Mouse (Mus musculus): ENCODE data around the gene Lmx1a. TPM values are rescaled to one million over a fixed set of nuclear protein-coding genes. Genes with fewer than 3 reads are reported as not detected.

Gene Lmx1a
- polyA plus RNA-seq (2014; fragmentation: Nextera tagmentation; extraction: Ambion mirVana), result 2.6 and 2.9 TPM in 2 replicates

DNA sequence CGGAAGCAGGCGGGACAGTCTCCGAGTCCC, at the start of gene Lmx1a:
Gene Lmx1a (plus strand): TSS at position 6 of the 30 bp plus-strand sequence.
- Histone ChIP-seq H3K36me3 (replicated peaks; ENCODE audit: control insufficient read depth, insufficient read depth, low read depth, low read length) (no peaks in the 10 kb centered on the region), H3K27ac (replicated peaks; ENCODE audit: low read depth, low read length) (no peak within 1 kb of the TSS), H3K27me3 (ENCODE audit: control insufficient read depth, insufficient read depth, low read length) (peaks cover 60% of the 10 kb centered on the region), H3K4me3 (ENCODE audit: low read depth, low read length) (peak within 1 kb of the TSS; percentile 49), H3K4me2 (ENCODE audit: low read depth, low read length) (peak within 1 kb of the TSS; percentile 96), H3K9ac (replicated peaks; ENCODE audit: low read length) (peak within 1 kb of the TSS; percentile 58), H3K9me3 (replicated peaks; ENCODE audit: control insufficient read depth, low read length) (no peaks in the 10 kb centered on the region), H3K4me1 (ENCODE audit: control insufficient read depth, insufficient read depth, low read length) (no peaks in the 10 kb centered on the region; the same call in 1 of the 2 replicates)
- no peak for DNase-seq (ENCODE audit: low spot score)
- ATAC-seq (replicated peaks; ENCODE audit: insufficient number of reproducible peaks, low FRiP score, low TSS enrichment, low read depth), result no peak
- 0% methylated on average over 3 of the region's 3 CpGs for WGBS

GRCm38 (mm10) chr1:167644866-167645537, 44.0 kb upstream of the Lmx1a start:
- Histone ChIP-seq H3K4me3 (ENCODE audit: low read depth, low read length) (no peak overlapping the region), H3K27me3 (ENCODE audit: control insufficient read depth, insufficient read depth, low read length) (no peaks in the 10 kb centered on the region; the same call in 1 of the 2 replicates), H3K36me3 (replicated peaks; ENCODE audit: control insufficient read depth, insufficient read depth, low read depth, low read length) (no peaks in the 10 kb centered on the region), H3K4me2 (ENCODE audit: low read depth, low read length) (no peak overlapping the region), H3K27ac (replicated peaks; ENCODE audit: low read depth, low read length) (no peak overlapping the region), H3K9me3 (replicated peaks; ENCODE audit: control insufficient read depth, low read length) (no peaks in the 10 kb centered on the region), H3K4me1 (ENCODE audit: control insufficient read depth, insufficient read depth, low read length) (no peaks in the 10 kb centered on the region), H3K9ac (replicated peaks; ENCODE audit: low read length) (no peak overlapping the region)
- 18% methylated on average over 16 of the region's 16 CpGs for WGBS
- DNase-seq (ENCODE audit: low spot score) (peak; percentile 88), ATAC-seq (replicated peaks; ENCODE audit: insufficient number of reproducible peaks, low FRiP score, low TSS enrichment, low read depth) (peak; percentile 47; the same call in 1 of the 2 replicates)

GRCm38 (mm10) chr1:167648670-167649069, 40.4 kb upstream of the Lmx1a start:
- no peak for ATAC-seq (replicated peaks; ENCODE audit: insufficient number of reproducible peaks, low FRiP score, low TSS enrichment, low read depth)
- H3K4me3 ChIP-seq (ENCODE audit: low read depth, low read length), result no peak overlapping the region
- H3K27me3 ChIP-seq (ENCODE audit: control insufficient read depth, insufficient read depth, low read length), result no peaks in the 10 kb centered on the region
- H3K4me2 ChIP-seq (ENCODE audit: low read depth, low read length), result no peak overlapping the region
- DNase-seq (ENCODE audit: low spot score), result peak; percentile 73
- WGBS, result 52% methylated on average over 3 of the region's 3 CpGs
- H3K36me3 ChIP-seq (replicated peaks; ENCODE audit: control insufficient read depth, insufficient read depth, low read depth, low read length), result no peaks in the 10 kb centered on the region
- no peaks in the 10 kb centered on the region for H3K9me3 ChIP-seq (replicated peaks; ENCODE audit: control insufficient read depth, low read length)
- no peak overlapping the region for H3K27ac ChIP-seq (replicated peaks; ENCODE audit: low read depth, low read length)
- H3K9ac ChIP-seq (replicated peaks; ENCODE audit: low read length), result no peak overlapping the region
- H3K4me1 ChIP-seq (ENCODE audit: control insufficient read depth, insufficient read depth, low read length), result no peaks in the 10 kb centered on the region

GRCm38 (mm10) chr1:167649122-167649633, 39.9 kb upstream of the Lmx1a start:
- Histone ChIP-seq H3K4me3 (ENCODE audit: low read depth, low read length) (no peak overlapping the region), H3K4me1 (ENCODE audit: control insufficient read depth, insufficient read depth, low read length) (no peaks in the 10 kb centered on the region), H3K27me3 (ENCODE audit: control insufficient read depth, insufficient read depth, low read length) (no peaks in the 10 kb centered on the region), H3K4me2 (ENCODE audit: low read depth, low read length) (no peak overlapping the region), H3K27ac (replicated peaks; ENCODE audit: low read depth, low read length) (no peak overlapping the region), H3K9me3 (replicated peaks; ENCODE audit: control insufficient read depth, low read length) (no peaks in the 10 kb centered on the region), H3K36me3 (replicated peaks; ENCODE audit: control insufficient read depth, insufficient read depth, low read depth, low read length) (no peaks in the 10 kb centered on the region), H3K9ac (replicated peaks; ENCODE audit: low read length) (no peak overlapping the region)
- DNase-seq (ENCODE audit: low spot score) (no peak), ATAC-seq (replicated peaks; ENCODE audit: insufficient number of reproducible peaks, low FRiP score, low TSS enrichment, low read depth) (no peak)
- WGBS, result 67% methylated on average over 11 of the region's 11 CpGs

GRCm38 (mm10) chr1:167652336-167652735, 36.7 kb upstream of the Lmx1a start:
- H3K27me3 ChIP-seq (ENCODE audit: control insufficient read depth, insufficient read depth, low read length), result no peaks in the 10 kb centered on the region
- H3K9ac ChIP-seq (replicated peaks; ENCODE audit: low read length), result no peak overlapping the region
- no peaks in the 10 kb centered on the region for H3K36me3 ChIP-seq (replicated peaks; ENCODE audit: control insufficient read depth, insufficient read depth, low read depth, low read length)
- H3K4me3 ChIP-seq (ENCODE audit: low read depth, low read length), result no peak overlapping the region
- H3K27ac ChIP-seq (replicated peaks; ENCODE audit: low read depth, low read length), result no peak overlapping the region
- 67% methylated on average over 2 of the region's 2 CpGs for WGBS
- H3K4me1 ChIP-seq (ENCODE audit: control insufficient read depth, insufficient read depth, low read length), result no peaks in the 10 kb centered on the region
- ATAC-seq (replicated peaks; ENCODE audit: insufficient number of reproducible peaks, low FRiP score, low TSS enrichment, low read depth) (no peak), DNase-seq (ENCODE audit: low spot score) (no peak)
- H3K9me3 ChIP-seq (replicated peaks; ENCODE audit: control insufficient read depth, low read length), result no peaks in the 10 kb centered on the region
- no peak overlapping the region for H3K4me2 ChIP-seq (ENCODE audit: low read depth, low read length)

- 91% methylated on average over 3 of the region's 3 CpGs for WGBS
- H3K4me1 ChIP-seq (ENCODE audit: control insufficient read depth, insufficient read depth, low read length), result no peaks in the 10 kb centered on the region
- no peak for ATAC-seq (replicated peaks; ENCODE audit: insufficient number of reproducible peaks, low FRiP score, low TSS enrichment, low read depth)
Observed at GRCm38 (mm10) chr1:167659065-167659464, 30.0 kb upstream of the Lmx1a start.

DNA sequence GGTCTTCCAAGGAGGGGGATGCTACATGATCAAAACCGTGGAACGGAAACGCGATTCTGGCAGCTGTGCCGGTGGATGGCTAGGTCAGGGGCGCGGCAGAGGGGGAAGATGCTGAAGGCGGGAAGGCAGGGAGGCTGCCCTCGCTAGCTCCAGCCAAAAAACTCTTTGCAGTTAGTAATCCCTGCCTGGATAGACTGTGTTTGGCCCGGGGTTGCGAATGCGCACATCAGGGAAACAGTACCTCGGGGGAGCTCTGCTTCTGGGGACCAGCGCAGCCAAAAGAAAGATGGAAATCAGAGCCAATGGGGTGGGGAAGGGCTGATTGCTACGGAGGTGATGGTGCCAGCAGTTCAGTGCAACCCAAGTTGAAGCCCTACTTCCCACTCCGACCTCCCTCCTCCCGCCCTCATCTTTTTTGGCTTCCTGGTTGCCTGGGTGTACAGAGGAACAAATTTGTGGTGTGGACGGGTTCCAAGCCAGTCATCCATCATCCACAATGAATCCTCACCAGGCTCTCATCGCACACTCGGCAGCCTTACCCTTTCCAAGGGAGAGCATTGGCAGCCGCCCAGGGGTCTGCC, 28.4 kb upstream of the Lmx1a start:
- ATAC-seq (replicated peaks; ENCODE audit: insufficient number of reproducible peaks, low FRiP score, low TSS enrichment, low read depth) (0 out of 2 replicates have a peak, but pooled peaks have one; percentile 27), DNase-seq (ENCODE audit: low spot score) (peak; percentile 57)
- Histone ChIP-seq H3K36me3 (replicated peaks; ENCODE audit: control insufficient read depth, insufficient read depth, low read depth, low read length) (no peaks in the 10 kb centered on the region), H3K27ac (replicated peaks; ENCODE audit: low read depth, low read length) (no peak overlapping the region), H3K27me3 (ENCODE audit: control insufficient read depth, insufficient read depth, low read length) (peaks cover 9% of the 10 kb centered on the region), H3K4me3 (ENCODE audit: low read depth, low read length) (peak overlapping the region; percentile 23), H3K9me3 (replicated peaks; ENCODE audit: control insufficient read depth, low read length) (no peaks in the 10 kb centered on the region), H3K4me2 (ENCODE audit: low read depth, low read length) (peak overlapping the region; percentile 58), H3K4me1 (ENCODE audit: control insufficient read depth, insufficient read depth, low read length) (no peaks in the 10 kb centered on the region), H3K9ac (replicated peaks; ENCODE audit: low read length) (no peak overlapping the region)
- WGBS, result 2% methylated on average over 21 of the region's 21 CpGs

More at GRCm38 (mm10) chr1:167659065-167659464, 30.0 kb upstream of the Lmx1a start:
- DNase-seq (ENCODE audit: low spot score), result no peak
- H3K4me2 ChIP-seq (ENCODE audit: low read depth, low read length), result no peak overlapping the region
- peaks cover 9% of the 10 kb centered on the region for H3K27me3 ChIP-seq (ENCODE audit: control insufficient read depth, insufficient read depth, low read length)
- no peaks in the 10 kb centered on the region for H3K9me3 ChIP-seq (replicated peaks; ENCODE audit: control insufficient read depth, low read length)
- H3K4me3 ChIP-seq (ENCODE audit: low read depth, low read length), result no peak overlapping the region
- no peak overlapping the region for H3K9ac ChIP-seq (replicated peaks; ENCODE audit: low read length)
- H3K36me3 ChIP-seq (replicated peaks; ENCODE audit: control insufficient read depth, insufficient read depth, low read depth, low read length), result no peaks in the 10 kb centered on the region
- no peak overlapping the region for H3K27ac ChIP-seq (replicated peaks; ENCODE audit: low read depth, low read length)

DNA sequence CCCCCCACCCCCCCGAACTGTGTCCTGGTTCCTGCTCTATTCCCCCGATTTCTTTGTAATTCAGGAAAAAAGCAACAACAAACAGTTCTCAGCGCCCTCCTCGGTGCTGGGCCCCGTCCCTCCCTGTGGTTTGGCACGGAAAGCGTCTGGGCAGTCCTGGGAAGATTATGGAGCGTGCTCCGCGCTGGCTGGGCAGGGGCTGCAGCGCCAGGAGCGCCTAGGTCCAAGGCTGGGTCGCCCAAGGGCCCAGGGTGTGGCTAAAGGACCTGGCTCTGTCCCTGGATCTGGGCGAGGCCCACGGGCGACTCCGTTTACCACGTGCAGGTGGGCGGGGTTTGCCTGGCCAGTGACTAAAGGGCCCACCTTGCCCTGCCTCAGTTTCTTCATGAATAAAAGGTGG, 27.9 kb upstream of the Lmx1a start:
- under 1% methylated on average over 19 of the region's 19 CpGs for WGBS

More for the DNA sequence above, 27.9 kb upstream of the Lmx1a start:
- Histone ChIP-seq H3K9ac (replicated peaks; ENCODE audit: low read length) (no peak overlapping the region), H3K27ac (replicated peaks; ENCODE audit: low read depth, low read length) (no peak overlapping the region), H3K4me1 (ENCODE audit: control insufficient read depth, insufficient read depth, low read length) (no peaks in the 10 kb centered on the region), H3K4me2 (ENCODE audit: low read depth, low read length) (peak overlapping the region; percentile 58), H3K36me3 (replicated peaks; ENCODE audit: control insufficient read depth, insufficient read depth, low read depth, low read length) (no peaks in the 10 kb centered on the region), H3K9me3 (replicated peaks; ENCODE audit: control insufficient read depth, low read length) (no peaks in the 10 kb centered on the region), H3K27me3 (ENCODE audit: control insufficient read depth, insufficient read depth, low read length) (peaks cover 9% of the 10 kb centered on the region), H3K4me3 (ENCODE audit: low read depth, low read length) (peak overlapping the region; percentile 23)
- DNase-seq (ENCODE audit: low spot score), result no peak
- peak; percentile 56; the same call in 1 of the 2 replicates for ATAC-seq (replicated peaks; ENCODE audit: insufficient number of reproducible peaks, low FRiP score, low TSS enrichment, low read depth)
